Mouse (Mus musculus): ENCODE data around the gene Ubxn6.
"Not testable (repeated sequence)": the region's sequence is repeated elsewhere in the genome, so short reads cannot be mapped to it uniquely, and the experiment has no call there.

Ubxn6 gene

DNA sequence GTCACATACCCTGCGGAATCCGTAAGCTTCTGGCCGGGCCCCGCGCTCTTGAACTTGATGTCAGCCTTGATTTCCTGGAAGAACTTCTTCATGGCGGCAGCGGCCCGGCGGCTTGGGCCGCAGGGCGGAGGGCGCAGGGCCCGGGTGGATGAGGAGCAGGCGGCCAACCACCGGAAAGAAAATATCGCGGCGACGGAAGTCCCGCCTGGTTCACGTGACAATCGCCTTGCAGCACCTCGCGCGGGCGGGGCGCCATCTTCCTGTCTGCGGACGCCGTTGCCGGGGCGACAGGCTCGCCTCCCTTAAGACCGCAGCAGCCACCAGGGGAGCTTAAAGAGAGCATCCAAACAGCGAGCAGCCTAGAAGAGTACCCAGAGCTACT lies at the start of gene Ubxn6:
Gene Ubxn6 (minus strand): TSS at position 202 of the 382 bp plus-strand sequence.
- in situ Hi-C loops (cut with MboI, MseI): no loop called here

DNA sequence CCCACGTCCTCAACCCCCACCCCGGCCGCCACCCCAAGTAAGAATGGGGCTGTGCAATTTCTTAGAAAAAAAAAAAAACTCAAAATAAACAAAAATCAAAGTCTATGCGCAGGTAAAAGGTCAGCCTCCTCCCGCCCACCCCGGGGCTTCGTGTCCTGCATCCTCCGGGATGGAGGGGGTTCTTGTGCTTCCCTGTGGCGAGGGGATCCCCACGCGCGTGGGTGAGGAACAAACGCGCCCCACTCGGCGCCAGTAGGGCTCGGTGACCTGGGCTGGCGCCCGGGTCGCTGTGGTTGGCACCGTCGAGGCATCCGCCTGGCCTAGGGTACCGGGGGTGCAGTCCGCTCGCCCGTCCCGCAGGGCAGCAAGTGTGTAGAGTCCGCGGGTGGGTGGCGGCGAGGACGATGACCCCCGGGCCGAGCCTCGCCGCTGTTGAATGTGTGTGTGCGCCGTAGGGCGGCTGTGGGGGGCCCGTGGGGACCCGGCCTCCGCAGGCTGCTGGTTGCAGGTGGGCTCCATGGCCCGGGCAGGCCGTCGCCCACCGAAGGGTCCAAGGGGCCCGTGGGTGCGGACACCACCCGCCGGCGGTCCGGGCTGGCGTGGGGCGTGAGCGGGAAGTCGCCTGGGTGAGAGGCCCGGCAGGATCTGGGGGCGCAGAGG lies 49.0 kb upstream of the Ubxn6 start:
- in situ Hi-C loops (cut with MboI, MseI): no loop called here

DNA sequence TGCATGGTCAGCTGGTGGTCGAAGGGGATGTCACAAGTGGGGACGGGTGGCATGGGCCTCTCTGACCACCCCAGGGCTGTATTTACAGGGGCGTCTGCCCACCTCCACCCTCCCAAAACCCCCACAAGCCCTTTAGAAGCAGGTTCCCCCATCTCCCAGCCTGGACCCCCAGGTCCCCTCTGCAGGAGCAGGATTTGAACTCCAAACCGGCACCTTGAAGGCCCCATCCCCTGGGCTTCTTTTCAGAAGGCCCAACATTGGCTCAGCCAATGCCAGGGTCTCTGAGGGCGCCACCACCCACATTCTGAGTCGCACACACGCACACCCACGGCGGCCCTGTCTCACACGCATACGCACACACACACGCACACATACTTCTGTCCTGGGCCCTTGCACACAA lies 48.3 kb upstream of the Ubxn6 start:
- in situ Hi-C loops (cut with MboI, MseI): no loop called here

GRCm38 (mm10) chr17:56121826-56122225 lies 47.0 kb upstream of the Ubxn6 start, which contains the start of gene Lrg1:
Gene Lrg1, minus strand, starts transcription at chr17:56122001.
- in situ Hi-C loops (cut with MboI, MseI): no loop called here

DNA sequence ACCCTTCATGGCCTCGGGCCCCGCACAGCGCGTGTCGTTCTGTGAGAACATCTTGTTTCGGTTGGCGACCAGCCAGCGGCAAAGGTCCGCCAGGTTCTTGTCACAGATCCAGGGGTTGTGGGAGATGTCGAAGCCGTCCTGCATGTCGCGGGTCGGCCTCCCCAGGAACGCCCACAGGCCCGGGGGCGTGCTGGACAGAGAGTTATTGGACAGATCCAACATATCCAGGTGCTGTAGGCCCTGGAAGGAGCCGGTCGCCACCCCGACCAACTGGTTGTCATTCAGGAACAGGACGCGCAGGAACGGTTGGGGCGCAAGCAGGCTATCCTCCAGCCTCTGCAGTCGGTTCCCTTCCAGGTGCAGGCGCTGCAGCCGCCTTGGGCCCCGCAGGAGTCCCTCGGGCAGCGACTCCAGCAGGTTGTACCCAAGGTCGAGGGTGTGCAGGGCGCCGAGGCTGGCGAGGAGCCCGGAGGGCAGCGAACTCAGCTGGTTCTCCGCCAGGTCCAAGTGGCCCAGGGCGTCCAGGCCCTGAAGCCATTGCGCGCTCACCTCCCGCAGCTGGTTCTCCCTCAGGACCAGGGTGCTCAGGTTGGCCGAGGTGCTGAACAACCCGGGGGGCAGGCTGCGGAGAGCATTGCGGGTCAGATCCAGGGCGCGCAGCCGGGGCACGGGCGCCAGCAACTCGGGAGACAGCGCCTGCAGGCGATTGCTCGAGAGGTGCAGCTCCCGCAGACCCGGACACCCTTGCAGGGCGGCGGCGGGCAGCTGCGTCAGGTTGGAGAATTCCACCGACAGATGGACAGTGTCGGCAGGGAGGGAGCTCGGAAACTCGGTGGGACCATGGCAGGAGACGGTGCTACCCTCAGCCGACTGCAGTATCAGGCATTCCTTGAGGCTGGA lies 45.4 kb upstream of the Ubxn6 start:
- in situ Hi-C loops (cut with MboI, MseI): no loop called here

DNA sequence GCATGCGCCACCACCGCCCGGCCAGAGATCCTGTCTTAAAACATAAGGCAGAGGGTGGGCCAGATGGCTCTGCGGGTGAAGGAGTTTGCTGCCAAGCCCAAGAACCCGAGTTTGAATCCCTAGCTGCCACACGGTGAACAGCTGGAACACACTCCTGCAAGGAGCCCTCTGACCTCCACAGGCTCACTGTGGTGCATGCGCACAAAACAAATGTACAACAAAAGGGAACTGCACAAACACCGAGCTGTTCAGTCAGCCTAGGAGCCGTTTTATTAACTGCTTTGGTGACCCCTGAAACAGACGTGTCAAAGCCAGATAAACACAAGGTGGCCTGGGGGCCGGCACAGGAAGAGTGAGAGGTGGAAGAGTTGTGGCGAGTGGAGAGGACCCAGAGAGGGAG lies 44.6 kb upstream of the Ubxn6 start:
- in situ Hi-C loops (cut with MboI, MseI): no loop called here

GRCm38 (mm10) chr17:56117251-56117710 lies 42.5 kb upstream of the Ubxn6 start, which contains the start of gene Plin5:
Gene Plin5, minus strand, starts transcription at chr17:56117596.
- in situ Hi-C loops (cut with MboI, MseI): no loop called here

DNA sequence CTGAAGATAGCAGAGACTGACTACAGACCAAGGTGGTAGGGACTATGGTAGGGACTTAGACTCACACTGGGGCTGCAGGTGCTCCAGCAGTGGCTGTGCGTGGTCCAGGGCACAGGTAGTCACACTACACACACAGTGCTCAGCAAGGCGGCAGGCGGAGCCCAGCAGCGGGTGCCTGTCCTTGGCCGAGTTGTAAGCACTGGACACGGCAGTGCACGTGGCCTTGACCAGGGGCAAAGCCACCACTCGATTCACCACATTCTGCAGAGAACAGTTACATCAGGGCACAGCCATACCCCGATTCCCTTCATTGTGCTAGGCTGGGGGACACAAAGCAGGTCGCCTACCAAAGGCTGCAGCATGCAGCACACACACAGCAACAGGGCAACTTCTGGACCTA lies 41.4 kb upstream of the Ubxn6 start:
- in situ Hi-C loops (cut with MboI, MseI): no loop called here

DNA sequence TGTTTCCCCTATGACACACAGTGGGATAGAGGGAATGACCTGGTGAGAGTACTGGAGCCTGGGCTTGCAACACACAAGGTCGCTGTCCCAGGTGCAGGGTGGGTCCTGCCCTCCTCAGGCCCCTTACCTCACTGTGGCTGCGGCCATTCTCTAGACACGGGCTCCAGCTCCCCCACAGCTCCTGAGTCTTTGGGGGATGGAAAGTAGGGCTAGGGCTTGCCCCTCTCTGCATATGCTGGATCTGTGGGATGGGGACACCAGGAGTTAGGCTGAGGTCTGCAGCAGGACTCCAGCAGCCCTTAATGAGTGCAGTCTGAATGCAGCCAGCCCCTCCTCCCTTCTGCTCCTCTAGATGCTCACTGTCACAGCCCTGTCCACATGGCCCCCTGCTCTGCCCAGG lies 37.9 kb upstream of the Ubxn6 start:
- in situ Hi-C loops (cut with MboI, MseI): no loop called here

DNA sequence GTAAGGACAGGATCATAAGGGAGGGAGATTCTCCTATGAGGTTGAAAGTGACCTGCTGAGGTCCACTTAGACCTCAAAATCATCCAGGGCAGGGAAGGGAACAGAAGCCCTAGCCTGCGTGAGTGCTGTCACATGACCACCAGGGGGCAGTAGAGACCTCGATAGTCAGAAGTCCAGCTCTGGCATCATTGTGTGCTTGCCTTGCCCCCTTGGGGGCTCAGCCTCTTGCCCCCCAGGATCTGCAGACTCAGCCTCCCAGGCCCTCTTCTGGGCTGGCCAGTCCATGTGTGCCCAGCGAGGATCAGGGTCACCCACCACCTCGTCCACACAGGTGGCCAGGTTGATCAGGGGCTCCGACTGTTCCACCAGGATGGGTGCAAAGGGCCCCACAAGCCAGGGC lies 37.0 kb upstream of the Ubxn6 start:
- in situ Hi-C loops (cut with MboI, MseI): no loop called here

GRCm38 (mm10) chr17:56111021-56111420 lies 36.2 kb upstream of the Ubxn6 start:
- in situ Hi-C loops (cut with MboI, MseI): no loop called here

GRCm38 (mm10) chr17:56110571-56110970 lies 35.7 kb upstream of the Ubxn6 start:
- in situ Hi-C loops (cut with MboI, MseI): no loop called here

DNA sequence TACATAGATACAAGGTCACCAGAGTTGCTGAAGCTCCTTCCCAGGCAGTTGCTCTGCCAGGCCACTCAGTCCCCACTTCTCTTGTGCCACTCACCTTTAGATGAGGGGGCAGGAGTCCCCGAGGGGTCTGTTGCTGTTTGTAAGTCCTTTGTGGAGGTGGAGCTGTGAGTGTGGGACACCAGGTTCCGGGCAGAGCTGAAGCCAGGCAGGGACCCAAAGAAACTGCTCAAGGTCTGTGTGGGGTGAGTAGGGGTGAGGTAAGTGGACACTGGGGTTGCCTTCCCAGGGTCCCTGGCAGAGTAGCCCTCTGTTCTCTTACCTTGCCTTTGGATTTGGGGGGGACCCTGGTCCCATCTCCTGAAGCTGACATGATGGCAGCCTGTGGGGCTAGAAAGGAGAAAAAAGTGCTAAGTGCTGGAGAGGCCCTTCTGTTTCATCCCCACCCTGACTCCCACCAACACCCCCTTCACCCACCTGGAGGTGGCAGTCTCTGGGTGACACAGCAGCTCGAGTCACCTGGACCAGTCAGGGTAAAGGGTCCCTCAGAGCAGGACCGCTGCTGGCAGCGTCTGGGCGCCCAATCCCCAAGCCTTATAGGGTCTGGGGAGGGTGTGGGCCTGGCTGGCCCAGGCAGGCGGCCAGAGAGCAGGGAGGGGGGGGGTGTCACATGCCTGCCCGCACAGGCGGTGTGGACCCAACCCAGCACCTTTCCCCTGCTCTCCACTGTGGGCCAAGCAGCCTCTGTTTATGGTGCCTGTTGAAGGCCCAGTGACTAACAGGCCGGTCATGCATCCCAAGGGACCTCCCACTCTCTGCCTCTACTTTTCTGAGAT lies 34.6 kb upstream of the Ubxn6 start, which contains the start of gene Plin4:
Gene Plin4 (minus strand): TSS at position 585 of the 833 bp plus-strand sequence.
- in situ Hi-C loops (cut with MboI, MseI): no loop called here

DNA sequence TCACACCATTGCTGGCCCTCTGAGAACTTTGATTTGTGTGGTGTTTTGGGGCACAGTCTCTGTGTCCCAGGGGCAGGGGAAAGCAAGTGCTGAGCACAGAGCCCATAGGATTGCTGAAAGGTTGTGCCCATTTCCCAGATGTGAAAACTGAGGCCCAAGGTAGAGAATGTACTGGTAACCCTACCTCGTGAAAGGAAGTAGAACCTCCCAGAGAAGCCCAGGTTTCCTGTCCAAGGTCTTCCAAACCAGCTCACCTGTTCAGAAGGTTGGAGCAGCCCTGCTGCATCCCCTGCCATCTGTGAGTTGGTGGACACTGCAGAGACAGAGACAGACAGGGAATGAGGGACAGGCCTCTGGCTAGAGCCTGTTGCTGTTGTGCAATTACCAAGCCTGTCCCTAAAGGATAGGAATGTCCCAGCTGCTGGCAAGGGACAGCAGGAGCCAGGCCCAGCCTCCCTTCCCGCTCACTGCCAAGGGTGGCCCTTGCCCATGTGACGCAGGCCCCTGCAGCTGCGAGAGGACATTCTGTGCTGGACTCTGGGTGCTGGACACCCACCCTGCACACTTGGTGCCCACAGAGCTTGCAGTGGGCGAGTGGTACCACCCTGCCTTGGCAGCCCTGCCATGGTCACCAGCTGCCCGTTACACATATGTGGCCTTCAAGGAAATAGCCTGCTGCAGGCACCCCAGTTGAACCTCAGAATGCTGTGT lies 33.7 kb upstream of the Ubxn6 start:
- in situ Hi-C loops (cut with MboI, MseI): no loop called here

DNA sequence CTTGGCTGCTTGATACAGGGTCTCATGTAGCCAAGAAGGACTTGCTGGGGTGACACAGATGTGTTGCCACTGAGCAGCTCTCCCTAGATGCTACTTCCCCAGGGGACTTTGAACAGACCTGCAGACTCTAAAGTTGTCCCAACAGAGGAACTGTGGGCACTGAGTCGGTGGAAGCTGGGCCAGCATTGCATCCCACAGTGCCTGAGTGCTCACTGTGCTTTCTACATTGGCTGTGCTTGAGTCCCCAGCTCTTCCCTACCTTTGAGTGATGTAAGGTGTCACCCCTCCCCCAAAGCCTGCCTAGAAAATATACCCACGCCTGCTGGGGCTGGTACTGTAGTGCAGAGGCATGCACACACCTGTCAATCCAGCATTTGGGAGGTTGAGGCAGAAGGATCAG lies 32.9 kb upstream of the Ubxn6 start:
- in situ Hi-C loops (cut with MboI, MseI): no loop called here

- in situ Hi-C loops (cut with MboI, MseI): no loop called here
Observed at GRCm38 (mm10) chr17:56106981-56107380, 32.2 kb upstream of the Ubxn6 start.

DNA sequence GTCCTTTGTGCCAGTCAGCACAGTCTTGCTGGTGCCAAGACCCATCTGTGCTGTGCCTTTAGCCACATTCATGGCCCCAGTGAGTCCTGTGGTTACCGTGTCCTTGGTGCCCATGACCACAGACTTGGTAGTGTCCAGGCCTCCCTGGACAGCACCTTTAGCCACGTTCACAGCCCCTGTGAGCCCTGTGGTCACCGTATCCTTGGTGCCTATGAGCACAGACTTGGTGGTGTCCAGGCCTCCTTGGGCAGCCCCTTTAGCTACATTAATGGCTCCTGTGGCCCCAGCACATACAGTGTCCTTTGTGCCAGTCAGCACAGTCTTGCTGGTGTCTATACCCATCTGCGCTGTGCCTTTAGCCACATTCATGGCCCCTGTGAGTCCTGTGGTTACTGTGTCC lies 31.6 kb upstream of the Ubxn6 start:
- in situ Hi-C loops (cut with MboI, MseI): not testable (repeated sequence)

GRCm38 (mm10) chr17:56104821-56105220 lies 30.0 kb upstream of the Ubxn6 start:
- in situ Hi-C loops (cut with MboI, MseI): not testable (repeated sequence)

- in situ Hi-C loops (cut with MboI, MseI): no loop called here
Observed at GRCm38 (mm10) chr17:56103465-56104285, 28.8 kb upstream of the Ubxn6 start.

DNA sequence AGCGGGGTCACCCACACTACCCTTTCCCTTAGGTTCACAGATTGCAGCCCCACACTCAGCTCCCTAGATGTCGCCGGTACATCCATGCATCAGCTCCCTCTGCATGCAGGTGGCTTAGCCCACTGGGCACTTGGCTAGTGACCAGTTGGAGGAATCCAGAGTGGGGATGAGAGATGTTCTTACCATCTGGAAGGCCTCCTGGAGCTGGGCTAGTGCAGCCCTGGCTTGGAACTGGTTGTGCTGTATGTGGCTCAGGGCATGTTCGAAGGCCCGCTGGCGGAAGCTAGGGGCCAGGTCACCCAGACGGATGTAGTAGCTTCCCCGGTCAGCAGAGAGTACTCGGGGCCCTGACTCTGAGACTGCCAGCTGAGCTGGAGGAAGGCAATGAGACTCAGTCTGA lies 28.1 kb upstream of the Ubxn6 start:
- in situ Hi-C loops (cut with MboI, MseI): no loop called here
